Mouse (Mus musculus): ENCODE results near the gene Usp53. TPM values are rescaled to one million over a fixed set of nuclear protein-coding genes. Genes with fewer than 3 reads are reported as not detected.

Gene Usp53
- total RNA-seq (2021), result 10 to 100 TPM in 1 of 2 experiments, 1 to 10 TPM in 1; 8.4 to 11.1 TPM
- long read RNA-seq, experiment 1, full-length matches to known transcripts, result 1 of 2 reads
- long read RNA-seq, experiment 1, partial matches to known transcripts, result 0 of 2 reads
- long read RNA-seq, experiment 1, other reads (novel, unspliced or antisense), result 1 of 2 reads
- long read RNA-seq, experiment 2, partial matches to known transcripts, result 1 of 3 reads
- long read RNA-seq, experiment 2, other reads (novel, unspliced or antisense), result 2 of 3 reads

GRCm38 (mm10) chr3:122984249-122985182 lies at the start of gene Usp53:
Gene Usp53, minus strand, starts transcription at chr3:122984510.
- DNase-seq, result peak; percentile 87 to 89
- intact Hi-C loops (cut with DNase I), result loop anchor here (5.0 kb wide), 1 partner anchor 118 kb away; no protein-coding TSS in a partner anchor

- intact Hi-C loops (cut with DNase I), result no loop called here
- no peak for DNase-seq
Observed at GRCm38 (mm10) chr3:123033804-123034203, 49.5 kb upstream of the Usp53 start.

- intact Hi-C loops (cut with DNase I), result no loop called here
- DNase-seq, result no peak
Observed at GRCm38 (mm10) chr3:123025634-123026033, 41.3 kb upstream of the Usp53 start.

- intact Hi-C loops (cut with DNase I), result no loop called here
- DNase-seq, result no peak
Observed at GRCm38 (mm10) chr3:123024496-123025234, 40.4 kb upstream of the Usp53 start.

GRCm38 (mm10) chr3:123018792-123019191 lies 34.5 kb upstream of the Usp53 start:
- DNase-seq, result no peak
- intact Hi-C loops (cut with DNase I), result no loop called here

- DNase-seq, result no peak
- intact Hi-C loops (cut with DNase I), result no loop called here
Observed at GRCm38 (mm10) chr3:123013476-123013875, 29.2 kb upstream of the Usp53 start.

- DNase-seq, result no peak
- intact Hi-C loops (cut with DNase I), result no loop called here
Observed at GRCm38 (mm10) chr3:123009417-123009816, 25.1 kb upstream of the Usp53 start.

GRCm38 (mm10) chr3:123007386-123007785 lies 23.1 kb upstream of the Usp53 start:
- DNase-seq, result no peak
- intact Hi-C loops (cut with DNase I), result no loop called here

GRCm38 (mm10) chr3:123001053-123001452 lies 16.7 kb upstream of the Usp53 start:
- no peak for DNase-seq
- intact Hi-C loops (cut with DNase I), result no loop called here

GRCm38 (mm10) chr3:122998511-122998910 lies 14.2 kb upstream of the Usp53 start:
- intact Hi-C loops (cut with DNase I), result no loop called here

GRCm38 (mm10) chr3:122996968-122997367 lies 12.7 kb upstream of the Usp53 start:
- intact Hi-C loops (cut with DNase I), result no loop called here
- no peak for DNase-seq

More at GRCm38 (mm10) chr3:122998511-122998910, 14.2 kb upstream of the Usp53 start:
- DNase-seq, result no peak

- intact Hi-C loops (cut with DNase I), result no loop called here
Observed at GRCm38 (mm10) chr3:122986906-122987305, 2.6 kb upstream of the Usp53 start.

GRCm38 (mm10) chr3:122986386-122986785 lies 2.1 kb upstream of the Usp53 start:
- DNase-seq, result no peak
- intact Hi-C loops (cut with DNase I), result no loop called here

More at GRCm38 (mm10) chr3:122986906-122987305, 2.6 kb upstream of the Usp53 start:
- no peak for DNase-seq

GRCm38 (mm10) chr3:122985183-122985944 lies 1.1 kb upstream of the Usp53 start:
- intact Hi-C loops (cut with DNase I), result no loop called here
- DNase-seq, result no peak

- intact Hi-C loops (cut with DNase I), result loop anchor here (5.0 kb wide), 1 partner anchor 118 kb away; no protein-coding TSS in a partner anchor
- DNase-seq, result no peak
Observed at GRCm38 (mm10) chr3:122983849-122984248, 461 bp downstream of the Usp53 start.

GRCm38 (mm10) chr3:122975964-122976363 lies 8.3 kb downstream of the Usp53 start:
- intact Hi-C loops (cut with DNase I), result no loop called here
- no peak for DNase-seq

- intact Hi-C loops (cut with DNase I), result no loop called here
- no peak for DNase-seq
Observed at GRCm38 (mm10) chr3:122975363-122975762, 8.9 kb downstream of the Usp53 start.

GRCm38 (mm10) chr3:122974833-122975232 lies 9.5 kb downstream of the Usp53 start:
- intact Hi-C loops (cut with DNase I), result no loop called here
- DNase-seq, result no peak

- DNase-seq, result no peak
- intact Hi-C loops (cut with DNase I), result no loop called here
Observed at GRCm38 (mm10) chr3:122972126-122972822, 12.0 kb downstream of the Usp53 start.
